Mouse (Mus musculus) cerebellum, adult 2 months (tissue): ENCODE measurements at regions not wholly inside any gene's neighbourhood (a gene's known extent, or its start where the extent isn't known, plus 50 kb on each side); places are given as distances from the start of the nearest gene placed in this dataset.

Experiments used
- CTCF ChIP-seq: fragments of 200-500 bp; IDR thresholded peaks from 2 replicates; pipeline ENCODE4 v1.5.1; 2011; ENCODE audit warnings: low read depth, mild to moderate bottlenecking, control low read depth, low read length, moderate library complexity, borderline replicate concordance; ENCODE audit not compliant: insufficient read depth
- POLR2A ChIP-seq: fragments of 200-500 bp; IDR thresholded peaks from 2 replicates; pipeline ENCODE4 v1.6.1; 2011; ENCODE audit warnings: low read length, control low read depth, borderline replicate concordance; ENCODE audit not compliant: insufficient read depth

DNA sequence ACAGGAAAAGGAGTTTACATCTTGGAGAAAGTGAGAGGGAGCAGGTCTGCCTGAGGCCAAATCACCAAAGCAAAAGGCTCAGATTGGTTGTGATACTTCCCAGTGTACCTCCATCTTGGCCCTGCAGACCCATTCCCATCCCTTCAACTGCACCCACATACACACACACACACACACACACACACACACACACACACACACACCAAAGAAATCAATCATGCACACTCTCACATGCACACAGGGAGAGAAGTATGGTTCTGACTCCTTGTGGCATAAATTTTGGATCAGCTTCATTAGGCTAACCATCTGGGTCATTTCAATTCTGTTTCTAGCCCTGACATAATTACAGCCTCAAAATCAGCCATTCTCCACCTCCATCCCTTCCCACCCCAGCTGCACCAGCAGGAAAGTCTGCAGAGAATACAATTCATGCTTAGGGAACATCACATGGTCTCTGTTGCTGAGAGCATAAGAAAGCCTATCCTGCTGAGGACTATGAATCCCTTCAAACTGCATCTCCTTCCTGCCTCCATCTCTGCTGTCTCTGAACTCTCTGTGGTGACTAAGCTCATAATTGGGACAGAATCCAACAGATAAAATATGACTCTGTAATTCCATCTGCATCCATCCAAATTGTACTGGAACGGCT, 378.0 kb downstream of the Rapgef2 start:
- TF ChIP-seq POLR2A (no peak), CTCF (no peak)
